Mouse (Mus musculus) kidney, embryonic 15.5 days (tissue): ENCODE results near the gene Chchd3. TPM values are rescaled to one million over a fixed set of nuclear protein-coding genes. Genes with fewer than 3 reads are reported as not detected.

Experiments used
- ATAC-seq: fragments of 200-750 bp; cut with Nextera tagmentation; replicated peaks from 2 replicates; pipeline ENCODE4 v1.8.0; 2017; ENCODE audit warnings: moderate TSS enrichment; ENCODE audit not compliant: low FRiP score
- H3K27ac ChIP-seq: fragments of 300-500 bp; sonication (generic); 2 replicates; pipeline ENCODE4 v1.5.1; 2015; ENCODE audit warnings: mild to moderate bottlenecking, inconsistent platforms
- H3K27me3 ChIP-seq: fragments of 300-500 bp; sonication (generic); 2 replicates; pipeline ENCODE4 v1.6.1; 2015; ENCODE audit warnings: inconsistent platforms
- H3K36me3 ChIP-seq: fragments of 300-500 bp; sonication (generic); 2 replicates; pipeline ENCODE4 v1.6.1; 2015; ENCODE audit warnings: inconsistent platforms
- H3K4me1 ChIP-seq: fragments of 300-500 bp; sonication (generic); 2 replicates; pipeline ENCODE4 v1.6.1; 2015; ENCODE audit warnings: inconsistent platforms
- H3K4me2 ChIP-seq: fragments of 300-500 bp; sonication (generic); 2 replicates; pipeline ENCODE4 v1.6.1; 2015; ENCODE audit warnings: moderate library complexity, mild to moderate bottlenecking, inconsistent platforms
- H3K4me3 ChIP-seq: fragments of 300-500 bp; sonication (generic); replicated peaks from 2 replicates; pipeline ENCODE4 v1.5.1; 2015; ENCODE audit warnings: mild to moderate bottlenecking, inconsistent platforms
- H3K9ac ChIP-seq: fragments of 300-500 bp; sonication (generic); 2 replicates; pipeline ENCODE4 v1.6.1; 2015; ENCODE audit warnings: mild to moderate bottlenecking, inconsistent platforms
- H3K9me3 ChIP-seq: fragments of 300-500 bp; sonication (generic); replicated peaks from 2 replicates; pipeline ENCODE4 v1.6.1; 2016; ENCODE audit warnings: inconsistent platforms
- WGBS: fragments of 180-500 bp; shearing (Covaris S2); methylation state at CpG from one replicate; pipeline ENCODE4 v1.1.7; 2015; ENCODE audit warnings: mixed read lengths; 5-methylcytosine and 5-hydroxymethylcytosine counted together
- polyA plus RNA-seq: library from polyadenylated mRNA; unstranded; fragments of >200 nt; fragmentation: Nextera tagmentation; extraction: Ambion mirVana; gene quantifications from 2 replicates; pipeline ENCODE4 v1.2.1, GENCODE M21; 2015

Chchd3 gene
- polyA plus RNA-seq, 1 experiment from 2014 or later: 116 TPM

DNA sequence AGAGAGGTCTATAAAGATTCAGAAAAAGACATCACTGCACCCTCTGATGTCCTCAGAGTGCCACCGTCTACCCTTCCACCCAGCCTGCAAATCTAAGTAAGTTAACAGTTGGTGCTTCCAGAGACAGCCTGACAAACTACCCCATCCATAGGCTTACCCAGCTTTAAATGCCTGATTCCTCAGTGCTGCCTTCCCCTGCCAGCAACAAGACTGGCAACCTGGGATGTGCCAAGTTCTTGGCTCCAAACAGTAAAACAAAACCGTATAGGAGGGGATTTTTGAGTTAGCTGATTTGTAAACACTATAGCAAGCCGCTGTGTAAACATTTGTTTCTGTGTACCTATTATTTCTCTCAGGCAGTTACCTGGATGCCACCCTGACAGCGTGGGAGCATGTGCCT is 269.6 kb downstream of the Chchd3 start:
- no peaks in the 10 kb centered on the region for H3K9me3 ChIP-seq
- H3K9ac ChIP-seq: no peak overlapping the region
- WGBS: 79% methylated on average over 4 of the region's 4 CpGs
- H3K27ac ChIP-seq: no peak overlapping the region
- no peak overlapping the region for H3K4me3 ChIP-seq
- H3K4me1 ChIP-seq: peaks cover 14% of the 10 kb centered on the region
- no peaks in the 10 kb centered on the region for H3K27me3 ChIP-seq
- ATAC-seq: no peak
- H3K36me3 ChIP-seq: peaks cover 14% of the 10 kb centered on the region; the same call in 1 of the 2 replicates
- H3K4me2 ChIP-seq: no peak overlapping the region

GRCm38 (mm10) chr6:32787399-32787798 is 272.7 kb downstream of the Chchd3 start:
- Histone ChIP-seq H3K4me3 (no peak overlapping the region), H3K36me3 (peaks cover 13% of the 10 kb centered on the region; the same call in 1 of the 2 replicates), H3K4me2 (no peak overlapping the region), H3K9ac (no peak overlapping the region), H3K9me3 (no peaks in the 10 kb centered on the region), H3K27ac (peak overlapping the region; percentile 18; the same call in 1 of the 2 replicates), H3K4me1 (peaks cover 14% of the 10 kb centered on the region), H3K27me3 (no peaks in the 10 kb centered on the region)
- no peak for ATAC-seq
- WGBS: 33% methylated on average over 1 of the region's 1 CpGs

DNA sequence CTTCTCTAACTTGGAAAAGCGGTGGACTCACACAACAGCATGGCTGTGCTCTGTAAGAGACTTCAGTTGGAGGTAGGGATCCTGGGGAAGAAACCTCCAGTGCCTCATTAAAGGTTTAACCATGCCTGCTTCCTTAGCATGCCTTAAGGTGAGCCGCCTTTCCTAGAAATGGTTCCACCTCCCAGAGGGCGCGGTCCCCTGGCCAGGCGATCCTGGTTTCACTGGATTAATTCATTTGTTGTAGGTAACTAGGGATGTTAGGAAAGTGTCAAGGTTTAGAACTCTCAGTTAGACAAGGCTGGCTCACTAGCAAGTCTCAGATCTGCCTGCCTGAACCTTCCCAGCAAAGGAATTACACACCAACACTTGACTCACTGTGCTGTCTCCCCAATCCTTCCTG is 273.9 kb downstream of the Chchd3 start:
- no peaks in the 10 kb centered on the region for H3K27me3 ChIP-seq
- H3K4me2 ChIP-seq: no peak overlapping the region
- H3K9ac ChIP-seq: no peak overlapping the region
- no peaks in the 10 kb centered on the region for H3K9me3 ChIP-seq
- 92% methylated on average over 5 of the region's 5 CpGs for WGBS
- no peak for ATAC-seq
- no peak overlapping the region for H3K27ac ChIP-seq
- peaks cover 7% of the 10 kb centered on the region; the same call in 1 of the 2 replicates for H3K36me3 ChIP-seq
- no peak overlapping the region for H3K4me3 ChIP-seq
- H3K4me1 ChIP-seq: peaks cover 14% of the 10 kb centered on the region

DNA sequence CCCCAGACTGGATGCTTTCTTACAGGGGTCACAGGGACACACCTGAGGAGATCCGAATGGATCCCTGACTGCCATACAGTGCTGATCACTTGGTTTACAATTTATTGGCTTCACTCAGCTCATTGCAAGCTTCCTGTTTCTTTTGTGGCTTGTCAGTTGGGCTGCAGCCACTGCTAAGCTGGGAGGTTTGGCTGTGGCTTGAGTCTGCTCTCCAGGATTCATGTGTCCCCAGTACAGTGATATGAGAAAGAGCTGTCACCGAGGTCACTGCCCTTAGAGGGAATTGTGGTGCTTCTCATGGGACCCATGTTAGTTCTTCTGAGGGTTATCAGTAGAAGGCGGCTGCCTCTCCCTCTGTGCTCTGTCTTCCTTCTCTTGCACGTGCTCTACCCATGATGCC is 277.0 kb downstream of the Chchd3 start:
- WGBS: 83% methylated on average over 4 of the region's 4 CpGs
- Histone ChIP-seq H3K27me3 (no peaks in the 10 kb centered on the region), H3K4me2 (no peak overlapping the region), H3K9ac (no peak overlapping the region), H3K4me1 (peaks cover 24% of the 10 kb centered on the region), H3K9me3 (no peaks in the 10 kb centered on the region), H3K36me3 (no peaks in the 10 kb centered on the region), H3K27ac (no peak overlapping the region), H3K4me3 (no peak overlapping the region)
- ATAC-seq: no peak

- Histone ChIP-seq H3K9me3 (no peaks in the 10 kb centered on the region), H3K36me3 (no peaks in the 10 kb centered on the region), H3K27me3 (no peaks in the 10 kb centered on the region), H3K9ac (no peak overlapping the region), H3K4me3 (no peak overlapping the region; the same call in 1 of the 2 replicates), H3K4me2 (peak overlapping the region; percentile 51), H3K4me1 (peaks cover 13% of the 10 kb centered on the region), H3K27ac (0 out of 2 replicates have a peak overlapping the region, but pooled peaks have one; percentile 11)
- no peak for ATAC-seq
- 18% methylated on average over 11 of the region's 11 CpGs for WGBS
Measured at GRCm38 (mm10) chr6:32780602-32781001, 279.5 kb downstream of the Chchd3 start.

- WGBS: 64% methylated on average over 11 of the region's 11 CpGs
- Histone ChIP-seq H3K9ac (no peak overlapping the region), H3K36me3 (no peaks in the 10 kb centered on the region), H3K4me1 (peaks cover 13% of the 10 kb centered on the region), H3K4me3 (no peak overlapping the region), H3K4me2 (no peak overlapping the region), H3K9me3 (no peaks in the 10 kb centered on the region), H3K27ac (no peak overlapping the region), H3K27me3 (no peaks in the 10 kb centered on the region)
- no peak for ATAC-seq
Measured at GRCm38 (mm10) chr6:32776384-32776783, 283.7 kb downstream of the Chchd3 start.

- H3K27me3 ChIP-seq: no peaks in the 10 kb centered on the region
- no peak overlapping the region for H3K9ac ChIP-seq
- no peak overlapping the region for H3K4me3 ChIP-seq
- no peak overlapping the region for H3K27ac ChIP-seq
- H3K4me1 ChIP-seq: no peaks in the 10 kb centered on the region
- ATAC-seq: no peak
- H3K9me3 ChIP-seq: no peaks in the 10 kb centered on the region
- no peak overlapping the region for H3K4me2 ChIP-seq
- no peaks in the 10 kb centered on the region for H3K36me3 ChIP-seq
- 84% methylated on average over 10 of the region's 10 CpGs for WGBS
Measured at GRCm38 (mm10) chr6:32754524-32754923, 305.5 kb downstream of the Chchd3 start.

DNA sequence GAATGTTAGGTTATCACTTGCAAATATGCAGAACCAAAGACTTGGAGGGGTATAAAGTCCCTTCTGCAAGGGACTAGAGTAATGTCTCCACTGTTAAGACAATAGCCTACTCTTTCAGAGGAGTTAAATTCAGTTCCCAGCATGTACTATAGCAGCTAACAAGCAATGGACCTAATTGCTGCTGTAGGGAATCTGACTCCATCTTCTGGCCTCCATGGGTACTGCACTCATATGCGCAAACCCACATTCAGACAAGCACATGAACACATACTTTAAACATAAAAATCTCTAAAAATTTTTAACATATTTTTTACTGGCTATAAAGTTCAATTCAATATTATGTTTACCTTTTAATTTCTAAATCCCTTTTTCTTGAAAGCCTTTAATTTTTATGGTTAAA is 310.2 kb downstream of the Chchd3 start:
- 97% methylated on average over 1 of the region's 1 CpGs for WGBS
- no peak overlapping the region for H3K27ac ChIP-seq
- H3K36me3 ChIP-seq: no peaks in the 10 kb centered on the region
- no peaks in the 10 kb centered on the region for H3K4me1 ChIP-seq
- no peaks in the 10 kb centered on the region for H3K27me3 ChIP-seq
- no peak for ATAC-seq
- no peak overlapping the region for H3K4me3 ChIP-seq
- no peaks in the 10 kb centered on the region for H3K9me3 ChIP-seq
- H3K4me2 ChIP-seq: no peak overlapping the region
- H3K9ac ChIP-seq: no peak overlapping the region

- no peak overlapping the region for H3K4me3 ChIP-seq
- no peak for ATAC-seq
- WGBS: 72% methylated on average over 6 of the region's 6 CpGs
Measured at GRCm38 (mm10) chr6:32748777-32749176, 311.3 kb downstream of the Chchd3 start.

GRCm38 (mm10) chr6:32747333-32747732 is 312.7 kb downstream of the Chchd3 start:
- Histone ChIP-seq H3K36me3 (no peaks in the 10 kb centered on the region), H3K27me3 (no peaks in the 10 kb centered on the region), H3K27ac (no peak overlapping the region), H3K4me1 (no peaks in the 10 kb centered on the region), H3K9ac (no peak overlapping the region), H3K4me2 (no peak overlapping the region), H3K4me3 (no peak overlapping the region), H3K9me3 (no peaks in the 10 kb centered on the region)
- 49% methylated on average over 2 of the region's 2 CpGs for WGBS
- no peak for ATAC-seq

More at GRCm38 (mm10) chr6:32748777-32749176, 311.3 kb downstream of the Chchd3 start:
- H3K4me1 ChIP-seq: no peaks in the 10 kb centered on the region
- no peaks in the 10 kb centered on the region for H3K9me3 ChIP-seq
- H3K27me3 ChIP-seq: no peaks in the 10 kb centered on the region
- H3K4me2 ChIP-seq: no peak overlapping the region
- no peaks in the 10 kb centered on the region for H3K36me3 ChIP-seq
- H3K9ac ChIP-seq: no peak overlapping the region
- no peak overlapping the region for H3K27ac ChIP-seq

Other genes with a start within 250 kb of the Chchd3 start
- gene Exoc4, start 188.8 kb upstream of the Chchd3 start, polyA plus RNA-seq: 34.5 and 39.9 TPM in 2 replicates